Mouse (Mus musculus) midbrain, postnatal 0 days (tissue): ENCODE data around the gene Gm11214. TPM values are rescaled to one million over a fixed set of nuclear protein-coding genes. Genes with fewer than 3 reads are reported as not detected.

Source experiments
- ATAC-seq: fragments of 200-750 bp; cut with Nextera tagmentation; 2 replicates; pipeline ENCODE4 v1.8.0; 2017; ENCODE audit warnings: moderate number of reproducible peaks, mild to moderate bottlenecking, moderate TSS enrichment, moderate library complexity; ENCODE audit not compliant: low FRiP score
- DNase-seq: peaks from one replicate; pipeline ENCODE4 v3.0.0-alpha.2; 2015; ENCODE audit warnings: low spot score
- H3K27ac ChIP-seq: fragments of 300-500 bp; sonication (generic); 2 replicates; pipeline ENCODE4 v1.5.1; 2014; ENCODE audit warnings: low read depth, mild to moderate bottlenecking, low read length, mixed read lengths
- H3K27me3 ChIP-seq: fragments of 300-500 bp; sonication (generic); 2 replicates; pipeline ENCODE4 v1.6.1; 2014; ENCODE audit warnings: low read length, control low read depth, mixed read lengths; ENCODE audit not compliant: insufficient read depth
- H3K36me3 ChIP-seq: fragments of 300-500 bp; sonication (generic); 2 replicates; pipeline ENCODE4 v1.6.1; 2014; ENCODE audit warnings: low read length, control low read depth, mixed read lengths; ENCODE audit not compliant: insufficient read depth
- H3K4me1 ChIP-seq: fragments of 300-500 bp; sonication (generic); 2 replicates; pipeline ENCODE4 v1.6.1; 2014; ENCODE audit warnings: mild to moderate bottlenecking, control low read depth, antibody characterized with exemption, low read length, mixed read lengths; ENCODE audit not compliant: insufficient read depth
- H3K4me2 ChIP-seq: fragments of 300-500 bp; sonication (generic); 2 replicates; pipeline ENCODE4 v1.6.1; 2014; ENCODE audit warnings: low read depth, mild to moderate bottlenecking, low read length, mixed read lengths; ENCODE audit not compliant: poor library complexity, severe bottlenecking
- H3K4me3 ChIP-seq: fragments of 300-500 bp; sonication (generic); 2 replicates; pipeline ENCODE4 v1.5.1; 2014; ENCODE audit warnings: low read depth, mild to moderate bottlenecking, low read length, moderate library complexity
- H3K9ac ChIP-seq: fragments of 300-500 bp; sonication (generic); replicated peaks from 2 replicates; pipeline ENCODE4 v1.6.1; 2014; ENCODE audit warnings: mild to moderate bottlenecking, low read length, moderate library complexity, mixed read lengths; ENCODE audit not compliant: poor library complexity, severe bottlenecking
- H3K9me3 ChIP-seq: fragments of 300-500 bp; sonication (generic); 2 replicates; pipeline ENCODE4 v1.6.1; 2016; ENCODE audit warnings: low read length, control low read depth
- CTCF ChIP-seq: IDR thresholded peaks from 2 replicates; pipeline ENCODE4 v1.5.1; 2016; ENCODE audit warnings: antibody characterized with exemption, mild to moderate bottlenecking
- WGBS: fragments of 180-500 bp; shearing (Covaris S2); extraction: QIAGEN DNeasy Blood & Tissue Kit; methylation state at CpG from one replicate; pipeline ENCODE4 v1.1.7; 2014; 5-methylcytosine and 5-hydroxymethylcytosine counted together
- polyA plus RNA-seq: library from polyadenylated mRNA; unstranded; fragments of >200 nt; fragmentation: Nextera tagmentation; extraction: Ambion mirVana; gene quantifications from 2 replicates; pipeline ENCODE4 v1.2.1, GENCODE M21; 2015
- total RNA-seq: library from RNA; depleted of rRNA; stranded (reverse); fragments of >200 nt; gene quantifications from 2 replicates; pipeline ENCODE4 v1.2.3, GENCODE M21; 2014

Gene Gm11214
- total and polyA plus RNA-seq, 2 experiments from 2014 or later, result not detected

GRCm38 (mm10) chr4:63675128-63675527 lies 11.9 kb upstream of the Gm11214 start:
- no peaks in the 10 kb centered on the region for H3K27me3 ChIP-seq
- H3K4me1 ChIP-seq, result no peaks in the 10 kb centered on the region
- no peak overlapping the region for H3K27ac ChIP-seq
- H3K4me2 ChIP-seq, result no peak overlapping the region
- TF ChIP-seq CTCF, result no peak
- H3K9ac ChIP-seq, result no peak overlapping the region
- ATAC-seq (no peak), DNase-seq (no peak)
- 69% methylated on average over 2 of the region's 2 CpGs for WGBS
- H3K9me3 ChIP-seq, result no peaks in the 10 kb centered on the region
- no peak overlapping the region for H3K4me3 ChIP-seq
- no peaks in the 10 kb centered on the region for H3K36me3 ChIP-seq

GRCm38 (mm10) chr4:63668255-63668654 lies 5.1 kb upstream of the Gm11214 start:
- Histone ChIP-seq H3K27ac (no peak overlapping the region), H3K4me1 (no peaks in the 10 kb centered on the region), H3K27me3 (no peaks in the 10 kb centered on the region), H3K9ac (no peak overlapping the region), H3K9me3 (no peaks in the 10 kb centered on the region), H3K4me3 (no peak overlapping the region), H3K4me2 (no peak overlapping the region), H3K36me3 (no peaks in the 10 kb centered on the region)
- ATAC-seq (no peak), DNase-seq (no peak)
- no peak for TF ChIP-seq CTCF
- 76% methylated on average over 4 of the region's 4 CpGs for WGBS

- DNase-seq, result peak; percentile 81
- Histone ChIP-seq H3K36me3 (no peaks in the 10 kb centered on the region), H3K9me3 (no peaks in the 10 kb centered on the region), H3K27ac (no peak overlapping the region), H3K4me3 (no peak overlapping the region), H3K4me1 (no peaks in the 10 kb centered on the region), H3K4me2 (no peak overlapping the region), H3K9ac (no peak overlapping the region), H3K27me3 (no peaks in the 10 kb centered on the region)
- 70% methylated on average over 7 of the region's 7 CpGs for WGBS
- no peak for TF ChIP-seq CTCF
- no peak for ATAC-seq
These were observed 2.6 kb upstream of the Gm11214 start for GRCm38 (mm10) chr4:63665738-63666137.

GRCm38 (mm10) chr4:63661857-63662256 lies 1.3 kb downstream of the Gm11214 start:
- ATAC-seq (no peak), DNase-seq (no peak)
- Histone ChIP-seq H3K27me3 (no peaks in the 10 kb centered on the region), H3K9me3 (no peaks in the 10 kb centered on the region), H3K4me1 (no peaks in the 10 kb centered on the region), H3K36me3 (no peaks in the 10 kb centered on the region), H3K4me3 (no peak overlapping the region), H3K27ac (no peak overlapping the region), H3K9ac (no peak overlapping the region), H3K4me2 (no peak overlapping the region)
- no peak for TF ChIP-seq CTCF
- WGBS, result 70% methylated on average over 1 of the region's 1 CpGs

- 33% methylated on average over 1 of the region's 1 CpGs for WGBS
- TF ChIP-seq CTCF, result no peak
- DNase-seq (peak; percentile 53), ATAC-seq (no peak)
- Histone ChIP-seq H3K4me3 (no peak overlapping the region), H3K4me1 (no peaks in the 10 kb centered on the region), H3K4me2 (no peak overlapping the region), H3K27me3 (no peaks in the 10 kb centered on the region), H3K36me3 (no peaks in the 10 kb centered on the region), H3K9me3 (no peaks in the 10 kb centered on the region), H3K9ac (no peak overlapping the region), H3K27ac (no peak overlapping the region)
These were observed 1.8 kb downstream of the Gm11214 start for GRCm38 (mm10) chr4:63661426-63661825.

- H3K27me3 ChIP-seq, result no peaks in the 10 kb centered on the region
- no peak for TF ChIP-seq CTCF
- no peaks in the 10 kb centered on the region for H3K4me1 ChIP-seq
- DNase-seq (no peak), ATAC-seq (no peak)
- H3K9ac ChIP-seq, result no peak overlapping the region
- 90% methylated on average over 1 of the region's 1 CpGs for WGBS
- no peak overlapping the region for H3K4me3 ChIP-seq
- H3K9me3 ChIP-seq, result no peaks in the 10 kb centered on the region
- H3K36me3 ChIP-seq, result no peaks in the 10 kb centered on the region
- no peak overlapping the region for H3K4me2 ChIP-seq
- H3K27ac ChIP-seq, result no peak overlapping the region
These were observed 3.4 kb downstream of the Gm11214 start for GRCm38 (mm10) chr4:63659775-63660174.
